Mouse (Mus musculus): ENCODE results near the gene Slc12a5.

DNA sequence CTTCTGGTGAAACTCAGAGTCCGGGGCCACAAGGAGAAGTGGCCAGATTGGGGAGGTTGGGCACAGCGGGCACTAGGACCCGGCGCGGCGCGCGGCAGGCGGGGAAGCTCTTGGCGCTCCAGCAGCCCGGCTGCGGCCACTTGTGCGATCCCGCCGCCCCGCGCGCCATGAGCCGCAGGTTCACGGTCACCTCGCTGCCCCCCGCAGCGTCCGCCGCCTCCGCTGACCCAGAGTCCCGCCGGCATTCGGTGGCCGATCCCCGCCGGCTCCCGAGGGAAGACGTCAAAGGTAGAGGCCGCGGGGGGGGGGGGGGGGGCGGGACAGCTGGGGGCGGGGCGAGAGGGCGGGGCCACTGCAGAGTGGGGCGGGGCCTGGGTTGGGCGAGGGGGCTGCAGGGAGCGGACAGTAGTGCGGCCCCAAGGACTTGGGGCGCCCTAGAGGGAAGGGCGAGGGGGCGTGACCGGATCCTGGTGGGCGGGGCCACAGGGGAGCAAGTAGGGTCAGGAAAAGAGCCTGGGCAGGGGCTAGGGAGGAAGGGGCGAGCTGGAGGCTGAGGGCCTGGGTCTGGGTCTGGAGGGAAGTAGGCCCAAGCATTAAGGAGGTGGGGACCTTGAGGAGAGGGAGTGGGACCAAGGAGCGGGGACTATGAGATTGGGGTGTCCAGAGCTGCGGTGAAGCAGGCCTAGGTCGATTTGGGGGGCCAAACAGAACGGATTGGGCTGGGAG, at the start of gene Slc12a5:
- TF ChIP-seq CTCF (IDR thresholded peaks at IDR 0.05; ENCODE audit: low read depth) (no peak), EP300 (optimal IDR thresholded peaks at IDR 0.05) (no peak)

All from stomach, postnatal 0 days (tissue).